Mouse (Mus musculus) liver, embryonic 16.5 days (tissue): ENCODE data around the gene Them7. TPM values are rescaled to one million over a fixed set of nuclear protein-coding genes. Genes with fewer than 3 reads are reported as not detected.

Source experiments
- ATAC-seq: fragments of 200-750 bp; cut with Nextera tagmentation; 2 replicates; pipeline ENCODE4 v1.8.0; 2017; ENCODE audit warnings: low read depth, mild to moderate bottlenecking, moderate number of reproducible peaks, moderate library complexity
- H3K27ac ChIP-seq: fragments of 300-500 bp; sonication (generic); 2 replicates; pipeline ENCODE4 v1.5.1; 2014; ENCODE audit warnings: mild to moderate bottlenecking, low read length
- H3K27me3 ChIP-seq: fragments of 300-500 bp; sonication (generic); 2 replicates; pipeline ENCODE4 v1.6.1; 2014; ENCODE audit warnings: low read depth, low read length, mixed read lengths; ENCODE audit not compliant: control insufficient read depth, insufficient read depth
- H3K36me3 ChIP-seq: fragments of 300-500 bp; sonication (generic); 2 replicates; pipeline ENCODE4 v1.6.1; 2014; ENCODE audit warnings: mild to moderate bottlenecking; ENCODE audit not compliant: control insufficient read depth, insufficient read depth
- H3K4me1 ChIP-seq: fragments of 300-500 bp; sonication (generic); 2 replicates; pipeline ENCODE4 v1.6.1; 2014; ENCODE audit warnings: low read depth, low read length, mixed read lengths; ENCODE audit not compliant: control insufficient read depth
- H3K4me2 ChIP-seq: fragments of 300-500 bp; sonication (generic); 2 replicates; pipeline ENCODE4 v1.6.1; 2014; ENCODE audit warnings: low read depth, low read length, mixed read lengths
- H3K4me3 ChIP-seq: fragments of 300-500 bp; sonication (generic); 2 replicates; pipeline ENCODE4 v1.5.1; 2014; ENCODE audit warnings: low read depth, mild to moderate bottlenecking, low read length
- H3K9ac ChIP-seq: fragments of 300-500 bp; sonication (generic); 2 replicates; pipeline ENCODE4 v1.6.1; 2014; ENCODE audit warnings: low read depth, low read length
- H3K9me3 ChIP-seq: fragments of 300-500 bp; sonication (generic); replicated peaks from 2 replicates; pipeline ENCODE4 v1.6.1; 2016; ENCODE audit warnings: low read length; ENCODE audit not compliant: control insufficient read depth
- WGBS: fragments of 180-500 bp; shearing (Covaris S2); extraction: QIAGEN DNeasy Blood & Tissue Kit; methylation state at CpG from one replicate; pipeline ENCODE4 v1.1.7; 2014; ENCODE audit not compliant: insufficient replicate concordance; 5-methylcytosine and 5-hydroxymethylcytosine counted together
- polyA plus RNA-seq: library from polyadenylated mRNA; unstranded; fragments of >200 nt; fragmentation: Nextera tagmentation; extraction: Ambion mirVana; gene quantifications from 2 replicates; pipeline ENCODE4 v1.2.1, GENCODE M21; 2015

The Them7 gene
- polyA plus RNA-seq, 1 experiment from 2014 or later = 2.4 TPM

DNA sequence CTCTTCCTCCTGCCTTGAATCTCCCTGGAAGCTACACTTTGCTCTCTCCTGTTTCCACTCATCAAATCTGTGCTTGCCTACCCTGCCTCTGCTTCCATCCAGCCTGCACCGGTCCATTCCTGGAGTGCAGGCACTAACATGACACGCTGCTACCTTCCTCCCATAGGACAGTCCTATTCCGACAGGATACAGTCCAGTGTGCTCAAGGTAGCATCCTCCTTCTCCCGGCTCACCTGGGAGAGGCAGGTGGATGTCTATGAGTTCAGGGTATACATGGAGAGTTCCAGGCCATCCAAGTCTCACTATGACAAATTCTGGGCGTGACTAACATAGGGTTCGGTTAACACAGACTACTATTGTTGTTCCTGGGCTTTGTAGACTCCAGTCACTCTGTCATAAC is 148.0 kb downstream of the Them7 start:
- Histone ChIP-seq H3K27me3 (no peaks in the 10 kb centered on the region), H3K4me3 (no peak overlapping the region), H3K4me1 (no peaks in the 10 kb centered on the region), H3K4me2 (no peak overlapping the region), H3K27ac (no peak overlapping the region), H3K9me3 (no peaks in the 10 kb centered on the region), H3K36me3 (no peaks in the 10 kb centered on the region), H3K9ac (no peak overlapping the region)
- ATAC-seq = no peak
- 72% methylated on average over 6 of the region's 6 CpGs for WGBS

DNA sequence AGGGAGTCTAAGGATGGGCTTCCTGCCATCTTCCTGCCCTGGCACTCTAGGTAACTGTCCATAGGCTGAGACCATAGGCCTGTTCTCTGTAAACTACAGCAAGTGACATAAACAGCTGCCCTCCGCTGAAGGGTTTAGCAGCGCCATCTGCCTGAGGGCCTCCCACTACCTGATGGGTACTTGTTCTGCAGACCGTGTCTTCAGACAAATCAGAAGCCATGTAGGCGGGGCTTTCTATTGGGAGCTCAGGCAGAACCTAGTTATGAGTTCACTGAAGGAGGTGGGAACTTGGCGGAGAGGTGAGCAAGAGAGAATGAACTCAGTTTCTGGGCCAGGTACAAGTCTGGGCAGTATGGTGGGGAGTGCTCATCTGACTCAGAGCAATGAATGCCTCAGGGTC is 148.6 kb downstream of the Them7 start:
- H3K27me3 ChIP-seq = no peaks in the 10 kb centered on the region
- ATAC-seq = no peak
- WGBS = 56% methylated on average over 5 of the region's 5 CpGs
- no peaks in the 10 kb centered on the region for H3K36me3 ChIP-seq
- H3K9me3 ChIP-seq = no peaks in the 10 kb centered on the region
- H3K4me3 ChIP-seq = no peak overlapping the region
- H3K9ac ChIP-seq = no peak overlapping the region
- no peak overlapping the region for H3K4me2 ChIP-seq
- no peaks in the 10 kb centered on the region for H3K4me1 ChIP-seq
- H3K27ac ChIP-seq = no peak overlapping the region

DNA sequence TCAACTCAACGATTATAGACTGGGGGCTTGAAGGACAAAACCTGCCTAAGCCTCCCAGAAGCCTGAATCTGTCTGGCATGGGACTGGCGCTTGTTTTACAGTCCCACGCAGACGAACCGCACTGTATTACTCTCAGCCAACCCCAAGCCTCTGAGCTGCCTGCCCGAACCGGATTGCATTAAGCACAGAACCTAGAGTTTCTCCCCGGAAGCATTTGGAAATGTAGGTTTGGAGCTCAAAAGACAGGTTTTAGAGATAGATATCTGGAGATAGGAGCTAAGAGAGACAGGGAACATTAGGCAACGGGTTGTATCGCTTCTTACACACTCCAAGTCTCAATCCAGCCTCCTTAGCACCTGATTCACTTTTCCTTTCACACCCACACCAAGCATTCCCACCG is 149.5 kb downstream of the Them7 start:
- no peaks in the 10 kb centered on the region for H3K27me3 ChIP-seq
- H3K36me3 ChIP-seq = no peaks in the 10 kb centered on the region
- WGBS = 64% methylated on average over 11 of the region's 11 CpGs

DNA sequence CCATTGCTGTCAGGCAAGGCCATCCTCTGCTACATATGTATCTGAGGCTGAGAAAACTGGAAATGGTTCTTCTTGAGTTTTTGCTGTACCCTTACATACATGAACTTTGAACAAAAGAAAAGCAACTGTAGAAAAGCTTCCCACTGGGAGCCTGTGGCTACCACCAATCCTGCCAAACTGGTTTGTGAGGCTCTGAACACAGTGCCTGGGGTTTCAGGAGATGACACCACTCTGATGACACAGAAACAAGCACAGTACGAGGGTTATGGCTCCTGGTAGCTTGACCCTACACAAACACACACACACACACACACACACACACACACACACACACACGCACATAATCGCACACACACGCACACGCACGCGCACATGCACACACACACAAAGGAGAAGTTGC is 151.1 kb downstream of the Them7 start:
- 55% methylated on average over 7 of the region's 7 CpGs for WGBS
- Histone ChIP-seq H3K27me3 (no peaks in the 10 kb centered on the region), H3K36me3 (no peaks in the 10 kb centered on the region), H3K4me3 (no peak overlapping the region), H3K4me1 (no peaks in the 10 kb centered on the region; the same call in 1 of the 2 replicates), H3K27ac (no peak overlapping the region), H3K9me3 (no peaks in the 10 kb centered on the region), H3K4me2 (no peak overlapping the region), H3K9ac (no peak overlapping the region)
- no peak for ATAC-seq

More for the DNA sequence above, 149.5 kb downstream of the Them7 start:
- Histone ChIP-seq H3K9ac (no peak overlapping the region), H3K4me3 (no peak overlapping the region), H3K27ac (no peak overlapping the region), H3K9me3 (no peaks in the 10 kb centered on the region), H3K4me2 (no peak overlapping the region), H3K4me1 (no peaks in the 10 kb centered on the region)
- ATAC-seq = no peak

DNA sequence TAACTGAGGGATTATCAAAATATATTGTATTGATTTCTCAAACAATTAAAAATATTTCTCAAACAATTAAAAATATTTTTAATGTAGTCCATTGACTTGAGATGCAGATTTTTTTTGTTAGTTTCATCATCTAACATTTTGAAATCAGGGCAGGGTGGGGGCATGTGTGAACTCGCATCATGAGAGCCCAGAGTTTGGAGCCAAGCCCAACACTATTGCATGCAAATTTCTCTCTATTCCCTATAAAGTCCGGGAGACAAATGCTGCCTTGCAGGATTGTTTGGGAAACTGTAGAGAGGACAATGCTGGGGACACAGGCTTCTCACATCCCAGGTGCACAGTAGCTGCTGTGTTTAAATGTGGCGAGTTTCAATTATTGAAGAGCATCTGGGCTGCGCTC is 151.6 kb downstream of the Them7 start:
- H3K4me2 ChIP-seq = no peak overlapping the region
- H3K9ac ChIP-seq = no peak overlapping the region
- no peak overlapping the region for H3K27ac ChIP-seq
- no peak overlapping the region for H3K4me3 ChIP-seq
- H3K36me3 ChIP-seq = no peaks in the 10 kb centered on the region
- WGBS = 57% methylated on average over 4 of the region's 4 CpGs
- H3K27me3 ChIP-seq = no peaks in the 10 kb centered on the region
- H3K4me1 ChIP-seq = no peaks in the 10 kb centered on the region; the same call in 1 of the 2 replicates
- H3K9me3 ChIP-seq = no peaks in the 10 kb centered on the region
- ATAC-seq = no peak

DNA sequence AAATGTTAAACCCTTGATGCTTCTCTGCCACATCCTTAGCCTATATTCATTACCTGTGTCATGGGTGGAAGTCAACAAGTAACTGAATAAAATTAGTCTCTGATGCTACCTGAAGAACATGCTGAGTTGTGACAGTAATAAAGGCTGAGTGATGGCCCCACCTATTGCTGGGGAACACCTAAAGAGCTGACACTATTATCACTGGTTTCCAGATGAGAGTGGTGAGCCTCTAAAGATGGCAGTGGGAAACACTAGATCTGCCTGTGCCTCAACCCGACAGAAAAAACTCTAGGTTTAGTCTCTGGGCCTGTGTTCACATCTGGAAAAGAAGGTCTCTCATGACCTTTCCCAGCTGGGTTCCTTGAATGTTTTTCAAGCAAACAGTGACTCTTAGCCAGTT is 155.6 kb downstream of the Them7 start:
- no peak overlapping the region for H3K4me2 ChIP-seq
- 27% methylated on average over 1 of the region's 1 CpGs for WGBS
- no peaks in the 10 kb centered on the region; the same call in 1 of the 2 replicates for H3K4me1 ChIP-seq
- no peaks in the 10 kb centered on the region for H3K9me3 ChIP-seq
- ATAC-seq = no peak
- no peaks in the 10 kb centered on the region for H3K36me3 ChIP-seq
- no peak overlapping the region for H3K9ac ChIP-seq
- no peak overlapping the region for H3K27ac ChIP-seq
- no peaks in the 10 kb centered on the region for H3K27me3 ChIP-seq
- no peak overlapping the region for H3K4me3 ChIP-seq

DNA sequence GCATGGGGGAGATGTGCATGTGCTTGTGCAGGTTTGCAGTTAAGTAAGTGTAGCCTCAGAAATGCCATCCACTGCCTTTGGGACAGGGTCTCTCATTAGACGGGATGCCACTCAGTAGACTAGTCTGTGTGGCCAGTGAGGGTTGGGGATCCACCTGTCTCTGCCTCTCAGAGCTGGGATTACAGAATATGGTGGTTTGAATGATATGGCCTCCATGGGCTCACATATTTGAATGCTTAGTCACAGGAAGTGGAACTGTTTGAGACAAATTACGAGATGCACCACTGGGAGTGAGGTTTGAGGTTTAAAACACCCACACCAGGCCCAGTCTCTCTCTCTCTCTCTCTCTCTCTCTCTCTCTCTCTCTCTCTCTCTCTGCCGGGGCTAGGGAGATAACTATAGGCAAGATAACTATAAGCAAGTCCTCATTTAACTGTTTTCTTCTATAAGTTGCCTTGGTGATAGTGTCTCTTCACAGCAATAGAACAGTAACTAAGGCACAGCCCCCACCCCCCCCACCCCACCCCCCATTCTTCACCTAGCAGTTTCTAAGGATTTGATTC is 156.7 kb downstream of the Them7 start:
- 29% methylated on average over 3 of the region's 3 CpGs for WGBS
- Histone ChIP-seq H3K4me2 (no peak overlapping the region), H3K27ac (no peak overlapping the region), H3K4me1 (no peaks in the 10 kb centered on the region; the same call in 1 of the 2 replicates), H3K36me3 (no peaks in the 10 kb centered on the region), H3K4me3 (no peak overlapping the region), H3K9ac (no peak overlapping the region), H3K9me3 (no peaks in the 10 kb centered on the region), H3K27me3 (no peaks in the 10 kb centered on the region)
- ATAC-seq = no peak

DNA sequence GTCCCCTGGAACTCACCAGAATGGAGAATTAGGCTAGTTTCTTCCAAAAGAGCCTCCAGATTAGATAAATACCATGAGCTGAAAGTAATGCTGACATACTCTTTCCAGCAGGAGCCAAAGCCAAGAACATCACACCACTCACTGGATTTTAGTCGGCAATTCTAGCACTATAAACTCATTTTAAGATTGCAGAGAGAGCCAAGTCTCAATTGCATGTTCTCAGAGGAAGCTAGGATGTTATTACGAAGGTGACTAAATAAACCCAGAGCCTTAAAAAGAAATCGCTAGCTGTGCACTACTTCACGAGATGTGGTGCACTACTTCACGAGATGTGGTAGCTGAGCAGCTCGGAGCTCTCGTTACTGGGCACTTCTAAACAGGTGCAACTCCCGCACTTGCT is 158.9 kb downstream of the Them7 start:
- no peak overlapping the region for H3K9ac ChIP-seq
- H3K27me3 ChIP-seq = no peaks in the 10 kb centered on the region
- H3K36me3 ChIP-seq = no peaks in the 10 kb centered on the region
- no peaks in the 10 kb centered on the region for H3K9me3 ChIP-seq
- no peak overlapping the region for H3K4me3 ChIP-seq
- ATAC-seq = no peak
- no peaks in the 10 kb centered on the region; the same call in 1 of the 2 replicates for H3K4me1 ChIP-seq
- H3K27ac ChIP-seq = no peak overlapping the region
- no peak overlapping the region for H3K4me2 ChIP-seq
- WGBS = 78% methylated on average over 8 of the region's 8 CpGs

DNA sequence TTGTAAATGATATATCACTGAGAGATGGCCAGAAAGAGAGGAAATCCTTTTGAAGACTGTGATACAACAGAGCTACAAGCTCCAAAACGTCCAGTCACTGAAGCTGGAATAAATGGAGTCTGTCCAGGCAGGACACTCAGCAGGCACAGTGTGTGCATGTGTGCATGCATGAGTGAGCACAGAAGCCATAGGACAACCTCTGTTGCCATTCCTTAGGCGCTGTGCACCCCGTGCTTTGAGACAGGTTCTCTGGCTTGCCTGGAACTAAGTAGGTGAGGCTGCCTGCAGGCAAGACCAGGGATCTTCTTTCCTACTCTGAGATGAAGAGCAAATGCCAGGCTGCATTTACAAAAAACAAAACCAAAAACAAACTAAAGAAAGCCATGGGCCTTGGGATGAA is 160.9 kb downstream of the Them7 start:
- H3K4me3 ChIP-seq = no peak overlapping the region
- H3K36me3 ChIP-seq = no peaks in the 10 kb centered on the region
- H3K4me1 ChIP-seq = no peaks in the 10 kb centered on the region
- no peak overlapping the region for H3K27ac ChIP-seq
- H3K9ac ChIP-seq = no peak overlapping the region
- H3K27me3 ChIP-seq = no peaks in the 10 kb centered on the region
- WGBS = 59% methylated on average over 3 of the region's 3 CpGs
- H3K9me3 ChIP-seq = no peaks in the 10 kb centered on the region
- ATAC-seq = no peak
- H3K4me2 ChIP-seq = no peak overlapping the region
